Mouse (Mus musculus) forebrain, embryonic 14.5 days (tissue): ENCODE measurements around the gene Chst11. TPM values are rescaled to one million over a fixed set of nuclear protein-coding genes. Genes with fewer than 3 reads are reported as not detected.
A peak's percentile ranks its signal among the peaks of the same experiment; 100 is the strongest.
"Not testable (repeated sequence)": the region's sequence is repeated elsewhere in the genome, so short reads cannot be mapped to it uniquely, and the experiment has no call there.

Source experiments
- ATAC-seq: fragments of 200-750 bp; cut with Nextera tagmentation; 2 replicates; pipeline ENCODE4 v1.8.0; 2017; ENCODE audit warnings: mild to moderate bottlenecking, moderate library complexity
- DNase-seq: peaks from one replicate; pipeline ENCODE4 v3.0.0-alpha.2; 2015; ENCODE audit warnings: low spot score
- H3K27ac ChIP-seq: fragments of 300-500 bp; sonication (generic); 2 replicates; pipeline ENCODE4 v1.5.1; 2014; ENCODE audit warnings: low read depth, mild to moderate bottlenecking, control low read depth, low read length, moderate library complexity
- H3K27me3 ChIP-seq: fragments of 300-500 bp; sonication (generic); replicated peaks from 2 replicates; pipeline ENCODE4 v1.6.1; 2014; ENCODE audit warnings: low read length, control low read depth, mixed read lengths; ENCODE audit not compliant: control insufficient read depth, insufficient read depth
- H3K36me3 ChIP-seq: fragments of 300-500 bp; sonication (generic); 2 replicates; pipeline ENCODE4 v1.6.1; 2014; ENCODE audit warnings: low read length, control low read depth; ENCODE audit not compliant: control insufficient read depth, insufficient read depth
- H3K4me1 ChIP-seq: fragments of 300-500 bp; sonication (generic); 2 replicates; pipeline ENCODE4 v1.6.1; 2014; ENCODE audit warnings: antibody characterized with exemption, low read length, control low read depth; ENCODE audit not compliant: control insufficient read depth, insufficient read depth
- H3K4me2 ChIP-seq: fragments of 300-500 bp; sonication (generic); 2 replicates; pipeline ENCODE4 v1.6.1; 2014; ENCODE audit warnings: mild to moderate bottlenecking, control low read depth, low read length
- H3K4me3 ChIP-seq: fragments of 300-500 bp; sonication (generic); 2 replicates; pipeline ENCODE4 v1.5.1; 2014; ENCODE audit warnings: low read depth, low read length, control low read depth
- H3K9ac ChIP-seq: fragments of 300-500 bp; sonication (generic); 2 replicates; pipeline ENCODE4 v1.6.1; 2014; ENCODE audit warnings: mild to moderate bottlenecking, low read length, control low read depth, moderate library complexity
- H3K9me3 ChIP-seq: fragments of 300-500 bp; sonication (generic); replicated peaks from 2 replicates; pipeline ENCODE4 v1.6.1; 2016; ENCODE audit warnings: low read length, control low read depth, mixed read lengths; ENCODE audit not compliant: control insufficient read depth
- WGBS: fragments of 180-500 bp; shearing (Covaris S2); extraction: QIAGEN DNeasy Blood & Tissue Kit; methylation state at CpG from one replicate; pipeline ENCODE4 v1.1.7; 2014; 5-methylcytosine and 5-hydroxymethylcytosine counted together
- polyA plus RNA-seq: library from polyadenylated mRNA; unstranded; fragments of >200 nt; fragmentation: Nextera tagmentation; extraction: Ambion mirVana; gene quantifications from 2 replicates; pipeline ENCODE4 v1.2.1, GENCODE M21; 2014

Gene Chst11
- polyA plus RNA-seq, 1 experiment from 2014 or later, result 4.2 TPM

DNA sequence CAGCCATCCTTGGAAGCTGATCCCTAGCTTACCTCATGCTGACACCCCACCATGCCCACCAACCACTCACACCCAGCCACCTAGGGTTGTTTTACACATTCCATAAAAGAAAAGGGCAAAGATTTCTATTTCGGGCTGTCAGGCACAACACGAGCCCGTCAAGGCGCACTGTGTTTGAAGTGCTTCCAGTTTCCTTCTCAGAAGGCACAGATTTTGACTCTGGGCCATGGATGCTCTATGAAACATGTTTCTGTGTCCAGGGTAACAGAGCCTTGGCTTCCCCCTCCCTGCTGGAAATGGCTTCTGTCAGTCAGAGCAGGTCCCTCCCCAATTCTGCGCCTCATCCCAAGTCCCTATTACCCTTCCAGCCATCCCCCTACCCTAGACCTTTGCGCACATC is 125.7 kb downstream of the Chst11 start:
- ATAC-seq, result no peak
- Histone ChIP-seq H3K27me3 (no peaks in the 10 kb centered on the region), H3K9me3 (no peaks in the 10 kb centered on the region), H3K9ac (no peak overlapping the region), H3K27ac (no peak overlapping the region), H3K4me3 (no peak overlapping the region), H3K4me2 (no peak overlapping the region), H3K4me1 (peaks cover 35% of the 10 kb centered on the region), H3K36me3 (no peaks in the 10 kb centered on the region)
- WGBS, result 75% methylated on average over 6 of the region's 6 CpGs
- DNase-seq, result peak; percentile 67

DNA sequence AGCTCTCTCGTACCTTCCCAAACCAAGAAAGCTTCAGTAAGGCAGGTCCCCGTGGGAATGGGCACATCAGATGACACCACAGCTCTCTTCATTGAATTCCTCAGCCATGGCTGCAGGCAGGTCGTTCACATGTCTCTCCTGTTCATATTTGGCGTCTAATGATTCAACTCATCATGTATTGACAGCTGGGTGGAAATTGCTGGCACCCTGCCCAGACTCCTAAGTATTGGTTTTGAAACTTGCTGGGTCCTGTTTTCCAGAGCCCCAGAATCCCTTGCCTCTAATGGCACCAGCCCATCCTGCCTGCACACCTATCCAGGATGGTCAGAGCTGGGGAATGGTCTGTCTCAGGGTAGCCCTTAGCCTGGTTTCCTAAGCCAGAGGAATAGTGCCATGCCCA is 127.0 kb downstream of the Chst11 start:
- Histone ChIP-seq H3K4me2 (no peak overlapping the region), H3K27me3 (no peaks in the 10 kb centered on the region), H3K27ac (no peak overlapping the region), H3K4me1 (peaks cover 32% of the 10 kb centered on the region), H3K36me3 (no peaks in the 10 kb centered on the region), H3K9me3 (no peaks in the 10 kb centered on the region), H3K4me3 (no peak overlapping the region), H3K9ac (no peak overlapping the region)
- 63% methylated on average over 4 of the region's 4 CpGs for WGBS
- ATAC-seq, result no peak
- peak; percentile 56 for DNase-seq

DNA sequence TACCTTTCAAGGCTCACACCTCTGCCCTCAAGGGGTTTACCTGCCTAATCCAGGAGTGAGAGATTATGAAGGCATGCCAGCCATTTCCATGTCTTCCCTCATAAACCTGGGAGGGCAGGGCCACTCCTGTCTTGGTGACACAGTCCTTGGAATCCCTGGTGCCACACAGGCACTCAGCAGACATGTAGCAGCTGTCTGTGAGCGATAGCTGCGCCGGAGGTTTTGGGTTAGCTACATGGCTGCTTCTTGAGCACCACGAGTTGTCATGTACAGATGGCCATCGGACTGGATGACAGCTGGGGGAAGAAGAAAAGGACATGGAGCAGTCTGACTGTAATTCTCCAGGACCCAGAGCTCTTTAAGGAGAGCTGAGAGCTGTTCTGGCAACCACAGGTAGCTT is 129.3 kb downstream of the Chst11 start:
- H3K36me3 ChIP-seq, result no peaks in the 10 kb centered on the region
- ATAC-seq (no peak), DNase-seq (no peak)
- peaks cover 18% of the 10 kb centered on the region for H3K4me1 ChIP-seq
- no peaks in the 10 kb centered on the region for H3K27me3 ChIP-seq
- no peaks in the 10 kb centered on the region for H3K9me3 ChIP-seq
- H3K27ac ChIP-seq, result no peak overlapping the region
- no peak overlapping the region for H3K4me3 ChIP-seq
- H3K9ac ChIP-seq, result no peak overlapping the region
- 88% methylated on average over 5 of the region's 5 CpGs for WGBS
- no peak overlapping the region for H3K4me2 ChIP-seq

DNA sequence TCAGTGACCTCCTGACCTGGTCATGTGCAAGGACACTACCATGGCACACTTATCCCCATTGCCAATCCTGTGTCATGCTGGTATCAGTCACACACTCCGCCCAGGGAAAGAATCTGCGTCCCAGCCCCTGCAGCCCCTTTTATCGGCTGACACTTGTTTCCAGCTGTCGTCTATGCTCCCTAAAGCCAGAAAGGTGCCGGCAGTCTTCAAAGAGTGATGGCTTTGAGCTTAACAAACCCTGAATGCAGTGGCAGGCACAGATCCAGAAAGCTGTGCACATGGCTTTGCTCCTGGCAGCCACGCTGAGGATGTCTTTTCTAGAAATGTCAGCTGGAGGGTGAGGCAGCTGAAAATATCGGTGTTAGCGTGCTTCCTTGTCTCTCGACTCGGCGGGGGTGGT is 131.6 kb downstream of the Chst11 start:
- ATAC-seq (peak; percentile 27; the same call in 1 of the 2 replicates), DNase-seq (peak; percentile 75)

DNA sequence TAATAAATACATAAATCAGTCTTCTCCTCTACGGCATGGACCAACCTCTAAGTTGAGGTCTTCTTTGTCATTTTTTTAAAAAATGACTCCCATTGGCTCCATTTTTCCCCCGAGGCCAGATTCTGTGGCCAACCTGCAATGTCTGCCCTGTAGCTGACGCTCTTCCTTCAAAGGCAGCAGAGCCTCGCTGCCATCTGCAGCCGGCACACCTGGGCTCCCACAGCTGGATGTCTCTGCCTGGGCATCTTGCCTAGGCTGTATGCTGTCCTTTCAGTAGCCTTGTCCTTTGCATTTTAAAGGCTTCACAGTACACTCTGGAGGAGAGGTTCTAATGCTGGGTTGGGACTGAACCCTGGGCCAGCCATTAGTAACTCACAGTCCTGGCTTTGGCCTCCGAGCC is 132.6 kb downstream of the Chst11 start:
- ATAC-seq, result no peak
- no peaks in the 10 kb centered on the region for H3K36me3 ChIP-seq
- no peak overlapping the region for H3K4me3 ChIP-seq
- no peaks in the 10 kb centered on the region for H3K9me3 ChIP-seq
- H3K9ac ChIP-seq, result no peak overlapping the region
- no peak overlapping the region for H3K4me2 ChIP-seq
- H3K27ac ChIP-seq, result no peak overlapping the region
- WGBS, result 88% methylated on average over 6 of the region's 6 CpGs
- no peak for DNase-seq
- H3K27me3 ChIP-seq, result no peaks in the 10 kb centered on the region
- peaks cover 11% of the 10 kb centered on the region for H3K4me1 ChIP-seq

More for the DNA sequence above, 131.6 kb downstream of the Chst11 start:
- Histone ChIP-seq H3K36me3 (no peaks in the 10 kb centered on the region), H3K4me1 (peaks cover 18% of the 10 kb centered on the region), H3K4me3 (no peak overlapping the region), H3K4me2 (no peak overlapping the region), H3K9ac (no peak overlapping the region), H3K27me3 (no peaks in the 10 kb centered on the region), H3K27ac (0 out of 2 replicates have a peak overlapping the region, but pooled peaks have one; percentile 14), H3K9me3 (no peaks in the 10 kb centered on the region)
- 30% methylated on average over 11 of the region's 11 CpGs for WGBS

DNA sequence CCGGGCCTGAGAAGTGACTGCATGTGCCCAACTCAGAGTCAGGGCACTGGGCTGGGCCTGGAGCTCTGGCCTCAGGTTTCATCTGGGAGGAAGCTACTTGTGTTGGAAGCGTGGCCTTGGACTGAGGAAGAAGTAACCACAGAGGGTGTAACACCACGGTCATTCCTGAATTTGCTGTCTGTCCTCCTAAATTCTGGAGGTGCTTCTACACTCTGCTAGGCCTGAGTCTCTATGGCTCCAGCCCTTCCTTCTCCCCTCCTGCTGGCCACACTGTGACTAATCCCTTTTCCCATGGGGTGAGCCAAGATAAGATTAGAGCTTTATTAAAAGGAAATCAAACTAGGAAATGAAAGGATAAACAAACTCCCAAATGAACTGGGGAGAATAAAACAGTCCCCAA is 133.3 kb downstream of the Chst11 start:
- H3K27ac ChIP-seq, result no peak overlapping the region
- DNase-seq (no peak), ATAC-seq (no peak)
- H3K9ac ChIP-seq, result no peak overlapping the region
- WGBS, result 65% methylated on average over 3 of the region's 3 CpGs
- no peaks in the 10 kb centered on the region for H3K27me3 ChIP-seq
- H3K36me3 ChIP-seq, result no peaks in the 10 kb centered on the region
- H3K4me1 ChIP-seq, result peaks cover 9% of the 10 kb centered on the region
- H3K4me2 ChIP-seq, result no peak overlapping the region
- H3K9me3 ChIP-seq, result no peaks in the 10 kb centered on the region
- H3K4me3 ChIP-seq, result no peak overlapping the region

DNA sequence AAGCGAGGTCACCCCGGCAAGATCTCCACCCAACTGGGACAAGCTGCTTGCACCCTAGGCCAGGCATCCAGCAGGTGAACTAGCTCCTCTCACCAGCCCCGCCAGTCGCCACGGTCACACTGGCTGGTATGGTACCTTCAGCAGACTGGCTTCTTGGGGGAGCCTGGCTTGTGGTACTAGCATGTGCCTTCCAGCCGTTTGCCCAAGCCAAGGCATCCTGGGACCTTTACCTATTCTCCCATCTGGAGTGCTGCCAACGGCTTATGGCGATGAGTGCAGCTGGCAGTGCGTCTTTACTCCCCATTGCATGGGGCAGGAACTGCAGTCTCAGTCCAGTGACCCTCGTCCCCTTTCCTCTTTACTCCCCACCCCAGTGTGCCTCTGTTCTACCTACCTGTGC is 133.7 kb downstream of the Chst11 start:
- peaks cover 9% of the 10 kb centered on the region for H3K4me1 ChIP-seq
- H3K27ac ChIP-seq, result no peak overlapping the region
- no peak overlapping the region for H3K9ac ChIP-seq
- H3K27me3 ChIP-seq, result no peaks in the 10 kb centered on the region
- no peaks in the 10 kb centered on the region for H3K36me3 ChIP-seq
- ATAC-seq, result no peak
- no peaks in the 10 kb centered on the region for H3K9me3 ChIP-seq
- no peak overlapping the region for H3K4me2 ChIP-seq
- DNase-seq, result no peak
- H3K4me3 ChIP-seq, result no peak overlapping the region
- 56% methylated on average over 10 of the region's 10 CpGs for WGBS

DNA sequence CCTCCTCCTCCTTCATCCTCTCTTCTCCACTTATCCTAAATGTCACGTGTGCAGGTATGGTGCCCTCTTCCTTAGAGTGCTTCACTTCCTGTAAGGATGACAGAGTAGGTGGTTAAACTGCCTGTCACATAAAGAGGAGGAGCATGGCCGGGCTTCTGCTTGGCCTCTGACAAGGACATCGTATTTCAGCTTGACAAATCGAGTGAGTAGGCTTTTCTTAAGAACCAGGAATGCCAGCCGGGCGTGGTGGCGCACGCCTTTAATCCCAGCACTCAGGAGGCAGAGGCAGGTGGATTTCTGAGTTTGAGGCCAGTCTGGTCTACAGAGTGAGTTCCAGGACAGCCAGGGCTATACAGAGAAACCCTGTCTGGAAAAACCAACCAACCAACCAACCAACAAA is 134.2 kb downstream of the Chst11 start:
- 92% methylated on average over 8 of the region's 8 CpGs for WGBS
- H3K4me3 ChIP-seq, H3K9me3 ChIP-seq, H3K36me3 ChIP-seq, H3K4me2 ChIP-seq, H3K9ac ChIP-seq, H3K27me3 ChIP-seq, H3K27ac ChIP-seq, ATAC-seq, DNase-seq, H3K4me1 ChIP-seq: not testable (repeated sequence)

DNA sequence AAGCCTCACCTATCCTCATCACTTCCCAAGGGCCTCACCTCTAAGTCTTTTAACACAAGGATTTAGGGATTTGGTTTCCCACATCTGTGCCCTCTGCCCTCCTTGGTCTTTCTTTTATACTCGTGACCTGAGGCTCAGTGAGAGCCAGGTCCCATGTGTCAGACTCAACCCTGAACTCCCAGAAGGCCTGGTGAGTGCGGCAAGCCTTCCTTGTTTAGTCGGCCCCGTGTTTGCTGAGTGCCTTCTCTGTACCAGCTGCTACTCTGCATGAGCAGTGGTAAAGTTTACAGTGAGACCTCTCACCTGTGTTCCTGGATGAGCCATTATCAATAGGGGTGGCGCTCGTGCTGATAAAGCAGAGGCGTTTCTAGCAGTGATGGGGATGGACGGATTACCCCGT is 134.6 kb downstream of the Chst11 start:
- Histone ChIP-seq H3K27ac (no peak overlapping the region), H3K4me1 (peaks cover 9% of the 10 kb centered on the region), H3K36me3 (no peaks in the 10 kb centered on the region), H3K4me2 (no peak overlapping the region), H3K27me3 (no peaks in the 10 kb centered on the region), H3K9ac (no peak overlapping the region), H3K9me3 (no peaks in the 10 kb centered on the region), H3K4me3 (no peak overlapping the region)
- 85% methylated on average over 9 of the region's 9 CpGs for WGBS
- DNase-seq (no peak), ATAC-seq (no peak)
